Mouse (Mus musculus) neural tube, embryonic 14.5 days (tissue): Measurements from ENCODE around the gene Slc5a9. TPM values are rescaled to one million over a fixed set of nuclear protein-coding genes. Genes with fewer than 3 reads are reported as not detected.
"Not testable (repeated sequence)": the region's sequence is repeated elsewhere in the genome, so short reads cannot be mapped to it uniquely, and the experiment has no call there.

ENCODE experiments used
- ATAC-seq: fragments of 200-750 bp; cut with Nextera tagmentation; 2 replicates; pipeline ENCODE4 v1.8.0; 2017; ENCODE audit warnings: low read depth, mild to moderate bottlenecking, moderate TSS enrichment, moderate library complexity
- H3K27ac ChIP-seq: fragments of 300-500 bp; sonication (generic); 2 replicates; pipeline ENCODE4 v1.5.1; 2014; ENCODE audit warnings: low read depth, mild to moderate bottlenecking, control low read depth, low read length, moderate library complexity, mixed read lengths
- H3K27me3 ChIP-seq: fragments of 300-500 bp; sonication (generic); 2 replicates; pipeline ENCODE4 v1.6.1; 2014; ENCODE audit warnings: low read length; ENCODE audit not compliant: control insufficient read depth, insufficient read depth
- H3K36me3 ChIP-seq: fragments of 300-500 bp; sonication (generic); 2 replicates; pipeline ENCODE4 v1.6.1; 2014; ENCODE audit warnings: low read length, mixed read lengths; ENCODE audit not compliant: control insufficient read depth, insufficient read depth
- H3K4me1 ChIP-seq: fragments of 300-500 bp; sonication (generic); 2 replicates; pipeline ENCODE4 v1.6.1; 2014; ENCODE audit warnings: low read length; ENCODE audit not compliant: control insufficient read depth, insufficient read depth
- H3K4me2 ChIP-seq: fragments of 300-500 bp; sonication (generic); 2 replicates; pipeline ENCODE4 v1.6.1; 2014; ENCODE audit warnings: mild to moderate bottlenecking, low read depth, low read length, control low read depth
- H3K4me3 ChIP-seq: fragments of 300-500 bp; sonication (generic); 2 replicates; pipeline ENCODE4 v1.5.1; 2014; ENCODE audit warnings: low read depth, low read length, control low read depth, mixed read lengths
- H3K9ac ChIP-seq: fragments of 300-500 bp; sonication (generic); replicated peaks from 2 replicates; pipeline ENCODE4 v1.6.1; 2014; ENCODE audit warnings: low read depth, mild to moderate bottlenecking, control low read depth, low read length, mixed read lengths
- H3K9me3 ChIP-seq: fragments of 300-500 bp; sonication (generic); 2 replicates; pipeline ENCODE4 v1.6.1; 2016; ENCODE audit warnings: low read length; ENCODE audit not compliant: control insufficient read depth
- WGBS: fragments of 180-500 bp; shearing (Covaris S2); extraction: QIAGEN DNeasy Blood & Tissue Kit; methylation state at CpG from one replicate; pipeline ENCODE4 v1.1.7; 2014; 5-methylcytosine and 5-hydroxymethylcytosine counted together
- polyA plus RNA-seq: library from polyadenylated mRNA; unstranded; fragments of >200 nt; fragmentation: Nextera tagmentation; extraction: Ambion mirVana; gene quantifications from 2 replicates; pipeline ENCODE4 v1.2.1, GENCODE M21; 2014

Slc5a9 gene
- not detected in 2 replicates for polyA plus RNA-seq

- H3K27me3 ChIP-seq: no peaks in the 10 kb centered on the region
- H3K36me3 ChIP-seq: no peaks in the 10 kb centered on the region
- H3K9ac ChIP-seq: no peak within 1 kb of the TSS
- ATAC-seq: no peak
- no peaks in the 10 kb centered on the region for H3K9me3 ChIP-seq
- no peaks in the 10 kb centered on the region for H3K4me1 ChIP-seq
- no peak within 1 kb of the TSS for H3K4me3 ChIP-seq
- no peak within 1 kb of the TSS for H3K4me2 ChIP-seq
- no peak within 1 kb of the TSS for H3K27ac ChIP-seq
Measured at GRCm38 (mm10) chr4:111902775-111903174, at the start of gene Slc5a9. Gene Slc5a9 (minus strand): TSS chr4:111902918.

GRCm38 (mm10) chr4:111919092-111919491, 16.4 kb upstream of the Slc5a9 start, which contains the start of gene Skint8:
Gene Skint8 (plus strand): TSS chr4:111919392.
- no peaks in the 10 kb centered on the region; the same call in 1 of the 2 replicates for H3K9me3 ChIP-seq
- H3K27ac ChIP-seq: no peak within 1 kb of the TSS
- 93% methylated on average over 1 of the region's 1 CpGs for WGBS
- H3K4me2 ChIP-seq: no peak within 1 kb of the TSS
- H3K9ac ChIP-seq: no peak within 1 kb of the TSS
- no peaks in the 10 kb centered on the region for H3K27me3 ChIP-seq
- H3K4me1 ChIP-seq: no peaks in the 10 kb centered on the region
- ATAC-seq: no peak
- H3K4me3 ChIP-seq: no peak within 1 kb of the TSS
- no peaks in the 10 kb centered on the region for H3K36me3 ChIP-seq

GRCm38 (mm10) chr4:111907926-111908325, 5.2 kb upstream of the Slc5a9 start:
- no peaks in the 10 kb centered on the region for H3K9me3 ChIP-seq
- no peak overlapping the region for H3K4me3 ChIP-seq
- no peaks in the 10 kb centered on the region for H3K27me3 ChIP-seq
- no peaks in the 10 kb centered on the region for H3K4me1 ChIP-seq
- no peaks in the 10 kb centered on the region for H3K36me3 ChIP-seq
- H3K27ac ChIP-seq: no peak overlapping the region
- no peak overlapping the region for H3K4me2 ChIP-seq
- no peak overlapping the region for H3K9ac ChIP-seq
- 49% methylated on average over 2 of the region's 2 CpGs for WGBS
- ATAC-seq: peak; percentile 73; the same call in 1 of the 2 replicates

GRCm38 (mm10) chr4:111901473-111901872, 1.2 kb downstream of the Slc5a9 start:
- ATAC-seq: no peak
- 74% methylated on average over 1 of the region's 1 CpGs for WGBS
- H3K4me3 ChIP-seq: no peak overlapping the region
- H3K9ac ChIP-seq: no peak overlapping the region
- H3K4me1 ChIP-seq: no peaks in the 10 kb centered on the region
- H3K27me3 ChIP-seq: no peaks in the 10 kb centered on the region
- H3K36me3 ChIP-seq: no peaks in the 10 kb centered on the region
- H3K9me3 ChIP-seq: no peaks in the 10 kb centered on the region
- no peak overlapping the region for H3K4me2 ChIP-seq
- no peak overlapping the region for H3K27ac ChIP-seq

GRCm38 (mm10) chr4:111900491-111900890, 2.2 kb downstream of the Slc5a9 start:
- not testable (repeated sequence) for ATAC-seq, H3K4me3 ChIP-seq, H3K4me1 ChIP-seq, H3K9ac ChIP-seq, H3K27me3 ChIP-seq, H3K27ac ChIP-seq, H3K9me3 ChIP-seq, H3K4me2 ChIP-seq, H3K36me3 ChIP-seq
- 82% methylated on average over 1 of the region's 1 CpGs for WGBS

GRCm38 (mm10) chr4:111898566-111898965, 4.2 kb downstream of the Slc5a9 start:
- 72% methylated on average over 4 of the region's 4 CpGs for WGBS
- H3K27ac ChIP-seq: no peak overlapping the region
- no peaks in the 10 kb centered on the region for H3K27me3 ChIP-seq
- H3K36me3 ChIP-seq: no peaks in the 10 kb centered on the region
- no peak overlapping the region for H3K4me3 ChIP-seq
- no peak overlapping the region for H3K4me2 ChIP-seq
- H3K9ac ChIP-seq: no peak overlapping the region
- no peak for ATAC-seq
- H3K9me3 ChIP-seq: no peaks in the 10 kb centered on the region
- no peaks in the 10 kb centered on the region for H3K4me1 ChIP-seq

- no peaks in the 10 kb centered on the region for H3K27me3 ChIP-seq
- no peak overlapping the region for H3K9ac ChIP-seq
- H3K27ac ChIP-seq: no peak overlapping the region
- no peaks in the 10 kb centered on the region for H3K9me3 ChIP-seq
- no peaks in the 10 kb centered on the region for H3K4me1 ChIP-seq
- no peak overlapping the region for H3K4me2 ChIP-seq
- H3K4me3 ChIP-seq: no peak overlapping the region
- ATAC-seq: no peak
- 54% methylated on average over 1 of the region's 1 CpGs for WGBS
- no peaks in the 10 kb centered on the region for H3K36me3 ChIP-seq
Measured at GRCm38 (mm10) chr4:111897755-111898154, 5.0 kb downstream of the Slc5a9 start.

GRCm38 (mm10) chr4:111892138-111892537, 10.6 kb downstream of the Slc5a9 start:
- H3K9me3 ChIP-seq: no peaks in the 10 kb centered on the region
- H3K9ac ChIP-seq: no peak overlapping the region
- no peak overlapping the region for H3K4me2 ChIP-seq
- no peaks in the 10 kb centered on the region for H3K27me3 ChIP-seq
- no peaks in the 10 kb centered on the region for H3K36me3 ChIP-seq
- no peak overlapping the region for H3K27ac ChIP-seq
- H3K4me3 ChIP-seq: no peak overlapping the region
- ATAC-seq: no peak
- H3K4me1 ChIP-seq: no peaks in the 10 kb centered on the region

- Histone ChIP-seq H3K4me2 (no peak overlapping the region), H3K4me3 (no peak overlapping the region), H3K27me3 (no peaks in the 10 kb centered on the region), H3K36me3 (no peaks in the 10 kb centered on the region), H3K9ac (no peak overlapping the region), H3K27ac (no peak overlapping the region), H3K9me3 (no peaks in the 10 kb centered on the region), H3K4me1 (no peaks in the 10 kb centered on the region)
- ATAC-seq: peak; percentile 90
- 29% methylated on average over 4 of the region's 4 CpGs for WGBS
Measured at GRCm38 (mm10) chr4:111886607-111887006, 16.1 kb downstream of the Slc5a9 start.

- H3K9ac ChIP-seq: no peak overlapping the region
- no peak overlapping the region for H3K4me3 ChIP-seq
- no peaks in the 10 kb centered on the region for H3K4me1 ChIP-seq
- H3K27ac ChIP-seq: no peak overlapping the region
- H3K27me3 ChIP-seq: no peaks in the 10 kb centered on the region
- H3K4me2 ChIP-seq: no peak overlapping the region
- peak; percentile 87 for ATAC-seq
- WGBS: 16% methylated on average over 7 of the region's 7 CpGs
- H3K36me3 ChIP-seq: no peaks in the 10 kb centered on the region
- H3K9me3 ChIP-seq: no peaks in the 10 kb centered on the region
Measured at GRCm38 (mm10) chr4:111886018-111886417, 16.7 kb downstream of the Slc5a9 start.
